ENCODE assay signal across 21 mouse cellular contexts in genomic region chr12:5334956-5335355, GRCm38 (mm10).
"Had no signal": no experiment of that assay in that cellular context is flagged by ENCODE, and none has a peak within 500 bp of the region (broad histone marks: within the 10 kb centered on the region; RNA-seq: fewer than 3 reads in every experiment).

No protein-coding gene starts in this region.

- DNase-seq: kidney, postnatal 14 days; liver; lung, adult 18-20 months; lung, postnatal 10 days; lung, postnatal 36 days; right cerebral cortex, postnatal 14 days; right cerebral cortex, postnatal 4 days; thymus, adult 2 months; thymus, postnatal 14 days; thymus, postnatal 4 days had no signal

- H3K4me1 ChIP-seq: liver, embryonic 12.5 days; liver, embryonic 15.5 days; lung, embryonic 15.5 days; megakaryocyte, embryonic 14.5 days had no signal

- H3K27ac ChIP-seq: limb, embryonic 10.5 days; limb, embryonic 13.5 days; liver, embryonic 12.5 days; liver, embryonic 15.5 days; lung, embryonic 15.5 days; midbrain, embryonic 15.5 days; neural tube, embryonic 12.5 days; neural tube, embryonic 15.5 days; stomach, postnatal 0 days had no signal

- H3K4me3 ChIP-seq: limb, embryonic 10.5 days; limb, embryonic 13.5 days; liver, embryonic 12.5 days; liver, embryonic 15.5 days; lung, embryonic 15.5 days; megakaryocyte, embryonic 14.5 days; midbrain, embryonic 15.5 days; neural tube, embryonic 12.5 days; neural tube, embryonic 15.5 days had no signal

- H3K9me3 ChIP-seq: limb, embryonic 10.5 days; limb, embryonic 13.5 days; liver, embryonic 12.5 days; liver, embryonic 15.5 days; lung, embryonic 15.5 days; midbrain, embryonic 15.5 days; neural tube, embryonic 12.5 days; neural tube, embryonic 15.5 days had no signal

- ATAC-seq: liver, embryonic 12.5 days; midbrain, embryonic 15.5 days had no signal

- H3K4me2 ChIP-seq: limb, embryonic 13.5 days; liver, embryonic 12.5 days; liver, embryonic 15.5 days; lung, embryonic 15.5 days; midbrain, embryonic 11.5 days; midbrain, embryonic 15.5 days; neural tube, embryonic 12.5 days; neural tube, embryonic 15.5 days had no signal

- H3K27me3 ChIP-seq: limb, embryonic 13.5 days; liver, embryonic 12.5 days; liver, embryonic 15.5 days; lung, embryonic 15.5 days; megakaryocyte, embryonic 14.5 days; midbrain, embryonic 15.5 days; neural tube, embryonic 12.5 days; neural tube, embryonic 15.5 days had no signal

- H3K36me3 ChIP-seq: limb, embryonic 10.5 days; limb, embryonic 13.5 days; liver, embryonic 12.5 days; liver, embryonic 15.5 days; lung, embryonic 15.5 days; midbrain, embryonic 15.5 days; neural tube, embryonic 12.5 days; neural tube, embryonic 15.5 days had no signal

- H3K9ac ChIP-seq: limb, embryonic 13.5 days; liver, embryonic 12.5 days; liver, embryonic 15.5 days; lung, embryonic 15.5 days; midbrain, embryonic 15.5 days; neural tube, embryonic 12.5 days; neural tube, embryonic 15.5 days had no signal
